Mouse (Mus musculus) bone marrow, adult 2 months (tissue): ENCODE data around the gene Son.

ENCODE experiments used
- CTCF ChIP-seq: fragments of 200-500 bp; IDR thresholded peaks from 2 replicates; pipeline ENCODE4 v1.5.1; 2011; ENCODE audit warnings: low read length, control low read depth; ENCODE audit not compliant: control insufficient read depth, insufficient read depth
- POLR2A ChIP-seq: fragments of 200-500 bp; IDR thresholded peaks from 2 replicates; pipeline ENCODE4 v1.6.1; 2011; ENCODE audit warnings: low read depth, mild to moderate bottlenecking, control low read depth, low read length, borderline replicate concordance; ENCODE audit not compliant: control insufficient read depth

- TF ChIP-seq CTCF (no peak), POLR2A (no peak)
Measured at GRCm38 (mm10) chr16:91649781-91650180, 2.5 kb downstream of the Son start.
